Mouse (Mus musculus) intestine, embryonic 14.5 days (tissue): ENCODE measurements around the gene Mical2. TPM values are rescaled to one million over a fixed set of nuclear protein-coding genes. Genes with fewer than 3 reads are reported as not detected.

Source experiments
- ATAC-seq: fragments of 200-750 bp; cut with Nextera tagmentation; replicated peaks from 2 replicates; pipeline ENCODE4 v1.8.0; 2017; ENCODE audit warnings: low read depth, moderate number of reproducible peaks, moderate TSS enrichment, moderate library complexity; ENCODE audit not compliant: low FRiP score, low TSS enrichment
- DNase-seq: peaks from one replicate; pipeline ENCODE4 v3.0.0-alpha.2; 2018; ENCODE audit warnings: low spot score
- H3K27ac ChIP-seq: fragments of 300-500 bp; sonication (generic); 2 replicates; pipeline ENCODE4 v1.5.1; 2014; ENCODE audit warnings: low read depth, mild to moderate bottlenecking, control low read depth
- H3K27me3 ChIP-seq: fragments of 300-500 bp; sonication (generic); replicated peaks from 2 replicates; pipeline ENCODE4 v1.6.1; 2014; ENCODE audit warnings: low read length, control low read depth; ENCODE audit not compliant: control insufficient read depth, insufficient read depth
- H3K36me3 ChIP-seq: fragments of 300-500 bp; sonication (generic); 2 replicates; pipeline ENCODE4 v1.6.1; 2014; ENCODE audit warnings: low read length, control low read depth; ENCODE audit not compliant: control insufficient read depth, insufficient read depth
- H3K4me1 ChIP-seq: fragments of 300-500 bp; sonication (generic); replicated peaks from 2 replicates; pipeline ENCODE4 v1.6.1; 2014; ENCODE audit warnings: low read length, control low read depth, mixed read lengths; ENCODE audit not compliant: control insufficient read depth, insufficient read depth
- H3K4me2 ChIP-seq: fragments of 300-500 bp; sonication (generic); 2 replicates; pipeline ENCODE4 v1.6.1; 2014; ENCODE audit warnings: low read length
- H3K4me3 ChIP-seq: fragments of 300-500 bp; sonication (generic); 2 replicates; pipeline ENCODE4 v1.5.1; 2014; ENCODE audit warnings: low read depth, low read length, control low read depth, mixed read lengths
- H3K9ac ChIP-seq: fragments of 300-500 bp; sonication (generic); 2 replicates; pipeline ENCODE4 v1.6.1; 2014; ENCODE audit warnings: mild to moderate bottlenecking, low read length
- H3K9me3 ChIP-seq: fragments of 300-500 bp; sonication (generic); 2 replicates; pipeline ENCODE4 v1.6.1; 2016; ENCODE audit warnings: low read length, control low read depth; ENCODE audit not compliant: control insufficient read depth
- WGBS: fragments of 180-500 bp; shearing (Covaris S2); extraction: QIAGEN DNeasy Blood & Tissue Kit; methylation state at CpG from one replicate; pipeline ENCODE4 v1.1.7; 2014; 5-methylcytosine and 5-hydroxymethylcytosine counted together
- polyA plus RNA-seq: library from polyadenylated mRNA; unstranded; fragments of >200 nt; fragmentation: Nextera tagmentation; extraction: Ambion mirVana; gene quantifications from 2 replicates; pipeline ENCODE4 v1.2.1, GENCODE M21; 2014

The Mical2 gene
- polyA plus RNA-seq, 1 experiment from 2014 or later = 18.2 TPM

DNA sequence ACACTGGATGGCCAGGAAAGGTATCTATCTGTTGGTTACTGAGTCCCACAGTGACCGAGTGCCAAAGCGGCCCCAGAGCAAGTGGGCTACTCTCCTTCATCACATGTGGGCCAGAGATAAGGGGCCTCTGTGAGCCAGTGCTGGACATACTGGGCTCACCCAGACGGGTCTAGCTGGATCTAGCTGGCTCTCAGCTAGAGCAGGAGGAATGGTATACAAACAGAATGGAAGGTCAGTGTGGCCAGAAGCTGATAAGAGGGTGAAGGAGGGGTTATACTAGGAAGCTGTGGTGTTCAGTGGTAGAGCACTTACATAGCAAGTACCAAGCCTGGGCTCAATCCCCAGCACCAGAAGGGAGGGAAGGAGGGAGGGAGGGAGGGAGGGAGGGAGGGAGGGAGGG lies 140.2 kb downstream of the Mical2 start:
- H3K4me3 ChIP-seq = no peak overlapping the region
- no peak overlapping the region for H3K27ac ChIP-seq
- no peaks in the 10 kb centered on the region for H3K36me3 ChIP-seq
- no peak overlapping the region for H3K9ac ChIP-seq
- H3K9me3 ChIP-seq = no peaks in the 10 kb centered on the region
- no peak overlapping the region for H3K4me2 ChIP-seq
- no peak for ATAC-seq
- 57% methylated on average over 3 of the region's 3 CpGs for WGBS
- H3K4me1 ChIP-seq = no peaks in the 10 kb centered on the region
- no peaks in the 10 kb centered on the region for H3K27me3 ChIP-seq
- no peak for DNase-seq

DNA sequence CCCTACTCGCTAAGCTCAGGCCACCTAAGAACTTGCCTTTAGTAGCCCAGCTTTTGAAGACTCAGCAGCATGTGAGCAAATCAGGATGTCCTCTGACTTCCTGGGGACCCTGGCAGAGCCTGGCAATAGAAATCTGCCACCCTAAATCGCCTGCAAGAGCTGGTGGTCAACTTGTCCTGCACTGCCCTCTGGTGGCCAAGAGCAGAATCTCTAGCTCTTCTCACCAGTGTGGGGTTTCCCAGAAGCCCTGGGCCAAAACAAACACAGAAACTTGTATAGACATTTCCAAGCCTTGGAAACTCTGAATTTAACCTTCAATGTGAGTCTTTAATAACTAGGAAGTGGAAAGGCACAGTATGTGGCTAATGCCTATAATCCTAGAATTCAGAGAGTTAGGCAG lies 143.4 kb downstream of the Mical2 start:
- H3K27me3 ChIP-seq = no peaks in the 10 kb centered on the region

DNA sequence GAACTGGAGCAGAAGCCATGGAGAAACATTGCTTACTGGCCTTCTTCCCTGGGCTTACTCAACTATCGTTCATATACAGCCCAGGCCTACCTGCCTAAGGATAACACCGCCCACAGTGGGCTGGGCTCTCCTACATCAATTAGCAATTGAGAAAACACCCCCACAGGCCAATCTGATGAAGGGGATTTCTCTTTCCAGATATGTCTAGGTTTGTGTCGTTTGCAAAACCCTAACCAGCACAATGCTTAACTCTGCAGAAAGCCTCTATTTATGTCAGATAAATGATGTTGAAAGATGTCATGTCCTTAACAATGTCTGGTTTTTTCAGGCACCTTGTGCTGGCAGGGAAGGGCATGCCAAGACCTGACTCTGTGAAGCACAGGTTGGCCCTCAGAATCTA lies 144.3 kb downstream of the Mical2 start:
- Histone ChIP-seq H3K9ac (no peak overlapping the region), H3K27ac (no peak overlapping the region), H3K27me3 (no peaks in the 10 kb centered on the region), H3K4me3 (no peak overlapping the region), H3K36me3 (no peaks in the 10 kb centered on the region), H3K4me2 (no peak overlapping the region), H3K9me3 (no peaks in the 10 kb centered on the region), H3K4me1 (peaks cover 3% of the 10 kb centered on the region)
- ATAC-seq = no peak
- no peak for DNase-seq
- 77% methylated on average over 3 of the region's 3 CpGs for WGBS

More for the DNA sequence above, 143.4 kb downstream of the Mical2 start:
- Histone ChIP-seq H3K4me1 (0 out of 2 replicates have a peak, but pooled peaks cover 3% of the 10 kb centered on the region), H3K36me3 (no peaks in the 10 kb centered on the region), H3K9me3 (no peaks in the 10 kb centered on the region), H3K4me2 (no peak overlapping the region), H3K9ac (no peak overlapping the region), H3K27ac (no peak overlapping the region), H3K4me3 (no peak overlapping the region)
- ATAC-seq = peak; percentile 34; the same call in 1 of the 2 replicates
- DNase-seq = peak; percentile 95
- 32% methylated on average over 2 of the region's 2 CpGs for WGBS

DNA sequence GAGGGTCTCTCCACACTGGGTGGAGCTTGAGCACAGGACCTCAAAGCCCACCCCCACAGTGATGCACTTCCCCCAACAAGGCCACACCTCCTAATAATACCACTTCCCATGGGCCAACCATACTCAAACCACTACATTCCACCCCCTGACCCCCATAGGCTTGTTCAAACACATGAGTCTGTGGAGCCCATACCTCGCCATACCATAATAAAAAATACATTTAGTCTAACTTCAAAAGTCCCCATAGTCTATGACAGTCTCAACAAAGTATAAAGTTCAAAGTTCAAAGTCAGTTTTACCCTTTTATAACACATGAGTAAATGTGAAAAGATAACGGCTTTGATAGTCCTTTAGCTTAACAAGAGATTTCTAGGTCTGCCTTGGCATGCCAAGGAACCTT lies 145.7 kb downstream of the Mical2 start:
- no peak for ATAC-seq
- 62% methylated on average over 2 of the region's 2 CpGs for WGBS
- DNase-seq = no peak
- no peak overlapping the region for H3K9ac ChIP-seq
- peaks cover 13% of the 10 kb centered on the region for H3K4me1 ChIP-seq
- no peak overlapping the region for H3K4me3 ChIP-seq
- no peaks in the 10 kb centered on the region for H3K36me3 ChIP-seq
- no peak overlapping the region for H3K4me2 ChIP-seq
- no peaks in the 10 kb centered on the region for H3K27me3 ChIP-seq
- H3K9me3 ChIP-seq = no peaks in the 10 kb centered on the region
- no peak overlapping the region; the same call in 1 of the 2 replicates for H3K27ac ChIP-seq

DNA sequence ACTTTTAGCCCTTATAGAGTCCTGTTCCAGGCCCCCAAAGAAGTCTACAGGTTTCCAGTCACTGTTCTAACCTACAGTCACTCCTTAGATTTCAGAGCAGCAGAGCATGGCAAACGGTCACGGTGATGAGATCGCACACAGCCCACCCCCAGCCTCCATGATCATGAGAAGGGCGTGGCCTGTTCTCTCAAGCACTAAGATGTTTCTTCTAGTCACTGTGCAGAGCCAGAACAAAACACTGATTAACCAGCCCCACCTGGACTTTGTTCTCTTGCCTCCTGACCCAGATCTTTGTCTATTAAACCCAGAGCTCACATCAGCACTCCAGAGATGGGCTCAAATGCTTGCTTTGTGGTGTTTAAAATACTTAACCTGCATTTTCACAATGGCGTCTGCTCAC lies 148.4 kb downstream of the Mical2 start:
- Histone ChIP-seq H3K27ac (no peak overlapping the region), H3K4me2 (no peak overlapping the region), H3K27me3 (no peaks in the 10 kb centered on the region), H3K4me3 (no peak overlapping the region), H3K9ac (no peak overlapping the region), H3K4me1 (peaks cover 18% of the 10 kb centered on the region), H3K9me3 (no peaks in the 10 kb centered on the region), H3K36me3 (no peaks in the 10 kb centered on the region)
- 73% methylated on average over 5 of the region's 5 CpGs for WGBS
- DNase-seq = no peak
- peak; percentile 28 for ATAC-seq

DNA sequence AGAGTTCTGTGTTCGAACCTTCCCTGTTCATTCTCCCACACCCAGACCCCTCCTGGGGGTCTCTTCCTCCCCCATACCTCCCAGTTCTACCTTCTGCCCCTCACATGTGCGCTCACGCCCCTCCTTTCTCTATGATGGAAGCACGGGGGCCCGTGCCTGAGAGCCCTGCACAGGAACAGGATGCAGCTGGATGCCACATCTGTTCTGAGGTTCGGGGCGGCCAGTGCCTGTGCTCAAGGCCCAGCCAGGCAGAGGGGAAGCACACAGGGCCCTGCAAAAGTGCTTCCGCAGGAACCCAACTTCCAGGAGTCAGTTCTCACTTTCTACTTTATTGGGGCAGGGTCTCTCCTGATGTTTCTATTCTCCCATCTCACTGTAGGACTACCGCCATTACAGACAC lies 149.4 kb downstream of the Mical2 start:
- H3K36me3 ChIP-seq = no peaks in the 10 kb centered on the region
- H3K27ac ChIP-seq = peak overlapping the region; percentile 35
- H3K27me3 ChIP-seq = no peaks in the 10 kb centered on the region
- ATAC-seq (no peak), DNase-seq (no peak)
- H3K4me3 ChIP-seq = no peak overlapping the region
- no peaks in the 10 kb centered on the region for H3K9me3 ChIP-seq
- H3K4me1 ChIP-seq = peaks cover 18% of the 10 kb centered on the region
- no peak overlapping the region for H3K9ac ChIP-seq
- 59% methylated on average over 9 of the region's 9 CpGs for WGBS
- H3K4me2 ChIP-seq = no peak overlapping the region

DNA sequence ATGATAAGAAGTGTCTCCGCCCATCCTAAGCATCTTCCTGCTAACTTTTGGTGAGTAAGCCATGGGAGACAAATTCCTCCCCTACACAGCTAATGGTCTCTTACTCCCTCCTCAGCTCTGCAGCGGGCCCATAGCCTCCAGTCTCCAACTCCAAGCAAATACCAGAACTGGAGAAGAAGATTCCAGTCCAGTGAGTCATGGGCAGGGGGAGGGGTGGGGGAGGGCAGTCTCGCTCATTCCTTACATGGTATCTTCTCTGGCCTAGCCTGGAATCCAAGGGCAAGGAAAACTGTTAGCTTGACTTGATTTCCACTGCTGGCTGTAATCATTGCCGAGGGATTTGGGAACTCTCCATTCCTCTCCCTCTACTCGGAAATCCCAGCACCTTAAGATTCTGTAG lies 150.2 kb downstream of the Mical2 start:
- 19% methylated on average over 5 of the region's 5 CpGs for WGBS
- no peak overlapping the region for H3K9ac ChIP-seq
- H3K4me1 ChIP-seq = peaks cover 18% of the 10 kb centered on the region
- no peak overlapping the region for H3K4me2 ChIP-seq
- no peaks in the 10 kb centered on the region for H3K27me3 ChIP-seq
- no peak overlapping the region for H3K4me3 ChIP-seq
- no peaks in the 10 kb centered on the region for H3K9me3 ChIP-seq
- ATAC-seq = peak; percentile 58
- H3K27ac ChIP-seq = peak overlapping the region; percentile 62
- no peak for DNase-seq
- no peaks in the 10 kb centered on the region for H3K36me3 ChIP-seq

DNA sequence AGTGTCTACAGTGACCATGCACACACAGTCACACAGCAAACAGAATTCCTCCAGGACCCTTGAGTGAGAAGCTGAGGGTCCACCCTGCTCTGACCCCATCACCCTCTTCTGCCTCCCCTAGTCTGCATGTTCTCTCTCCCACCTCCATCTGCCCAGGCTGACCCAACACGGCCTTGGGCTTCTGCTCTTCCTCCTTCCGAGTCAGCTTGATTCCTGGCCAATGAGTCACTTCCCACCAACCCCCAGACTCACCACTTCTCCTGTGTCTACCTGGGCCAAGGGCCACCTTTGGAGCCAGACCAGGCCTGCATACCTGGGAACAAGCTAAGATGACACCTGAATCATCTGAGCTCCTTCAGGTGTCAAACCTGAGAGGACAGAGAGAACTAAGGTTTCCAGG lies 151.0 kb downstream of the Mical2 start:
- H3K9me3 ChIP-seq = no peaks in the 10 kb centered on the region
- H3K36me3 ChIP-seq = no peaks in the 10 kb centered on the region
- no peak overlapping the region for H3K4me2 ChIP-seq
- no peak overlapping the region for H3K4me3 ChIP-seq
- no peaks in the 10 kb centered on the region for H3K27me3 ChIP-seq
- ATAC-seq = no peak
- H3K4me1 ChIP-seq = peaks cover 15% of the 10 kb centered on the region
- no peak overlapping the region for H3K9ac ChIP-seq
- WGBS = 44% methylated on average over 2 of the region's 2 CpGs
- peak overlapping the region; percentile 62; the same call in 1 of the 2 replicates for H3K27ac ChIP-seq
- no peak for DNase-seq

DNA sequence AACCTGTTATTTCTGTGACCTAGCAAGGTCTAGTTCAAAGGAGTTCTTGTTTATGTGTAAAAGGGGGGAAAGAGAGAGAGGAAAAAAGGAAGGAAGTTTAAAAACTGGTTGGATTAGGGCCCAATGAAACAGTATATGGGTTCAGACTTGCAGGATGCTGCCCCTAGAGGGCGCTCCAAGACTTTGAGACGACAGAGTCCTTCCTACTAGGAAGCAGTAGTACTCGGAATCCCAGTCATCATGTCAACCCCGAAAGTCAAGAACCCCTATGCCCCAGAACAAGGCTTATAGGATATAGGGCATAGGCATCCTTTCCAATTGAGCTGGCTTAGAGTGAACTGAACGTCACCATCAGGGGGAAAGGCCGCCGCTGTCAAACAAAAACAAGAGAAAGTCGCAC lies 151.7 kb downstream of the Mical2 start:
- no peak overlapping the region for H3K4me2 ChIP-seq
- H3K27me3 ChIP-seq = no peaks in the 10 kb centered on the region
- peak; percentile 89 for DNase-seq
- H3K36me3 ChIP-seq = no peaks in the 10 kb centered on the region
- no peak overlapping the region for H3K9ac ChIP-seq
- peaks cover 15% of the 10 kb centered on the region for H3K4me1 ChIP-seq
- no peak; the same call in 1 of the 2 replicates for ATAC-seq
- no peaks in the 10 kb centered on the region for H3K9me3 ChIP-seq
- no peak overlapping the region for H3K27ac ChIP-seq
- H3K4me3 ChIP-seq = no peak overlapping the region
- 45% methylated on average over 8 of the region's 8 CpGs for WGBS
